In the genomic region with DNA sequence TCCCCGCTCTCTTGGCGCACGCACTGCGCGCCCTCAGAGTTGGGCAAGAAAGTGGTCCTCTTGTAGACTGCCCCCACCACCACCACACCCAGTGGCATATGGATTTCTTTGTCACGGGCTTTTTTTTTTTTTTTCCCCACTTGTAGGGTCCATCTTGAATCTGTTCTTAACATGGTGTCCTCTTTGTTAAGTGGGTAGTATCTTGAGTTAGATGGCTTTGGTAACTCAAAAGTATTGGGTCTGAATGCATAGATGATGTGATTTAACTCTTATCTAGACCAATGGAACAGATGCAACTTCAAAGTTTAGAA, we compare ENCODE assay signal across 8 mouse cellular contexts. TPM values are rescaled to one million over a fixed set of nuclear protein-coding genes. Genes with fewer than 3 reads are reported as not detected.
A peak's percentile ranks its signal among the peaks of the same experiment; 100 is the strongest.
DNase-seq lines count a peak whose midpoint lies in the region; ATAC-seq and TF ChIP-seq lines count a peak whose summit lies in the region.

No protein-coding gene starts in this region.

- no peak for DNase-seq in heart, adult 9 months (ENCODE audit: low spot score in 2 of 2)
- DNase-seq in cerebellum, adult 18-20 months = no peak
- DNase-seq in kidney, postnatal 10 days = no peak

- no peak for TF ChIP-seq EP300 in ES-Bruce4 (IDR thresholded peaks at IDR 0.05; ENCODE audit: insufficient read depth, low read depth, low read length)

- WGBS in heart, embryonic 12.5 days = under 1% methylated on average over 6 of the region's 6 CpGs
- 1% methylated on average over 6 of the region's 6 CpGs for WGBS in forebrain, embryonic 16.5 days
- 7% methylated on average over 5 of the region's 6 CpGs for WGBS in macrophage (ENCODE audit: missing documents)

- H3K79me2 ChIP-seq in macrophage (ENCODE audit: inconsistent target) = peaks cover 23% of the 10 kb centered on the region; the same call in 1 of the 2 replicates

- H3K36me3 ChIP-seq in heart, embryonic 12.5 days = no peaks in the 10 kb centered on the region
- H3K36me3 ChIP-seq in ES-Bruce4 (ENCODE audit: control insufficient read depth, insufficient read depth, low read length, poor library complexity, severe bottlenecking) (peaks cover 2% of the 10 kb centered on the region; the same call in 1 of the 2 replicates), macrophage (ENCODE audit: inconsistent target) (no peaks in the 10 kb centered on the region)
- H3K36me3 ChIP-seq in forebrain, embryonic 16.5 days (ENCODE audit: control insufficient read depth, insufficient read depth) = no peaks in the 10 kb centered on the region

- TF ChIP-seq POLR2A in ES-Bruce4 (IDR thresholded peaks at IDR 0.05; ENCODE audit: insufficient read depth, low read length) = no peak

- peaks cover 19% of the 10 kb centered on the region for H3K27me3 ChIP-seq in heart, embryonic 12.5 days (replicated peaks)
- no peaks in the 10 kb centered on the region for H3K27me3 ChIP-seq in ES-Bruce4 (ENCODE audit: control insufficient read depth, insufficient read depth, low read length, poor library complexity, severe bottlenecking)
- H3K27me3 ChIP-seq in forebrain, embryonic 16.5 days (replicated peaks; ENCODE audit: control insufficient read depth, insufficient read depth, low read length) = peaks cover 21% of the 10 kb centered on the region

- H3K27ac ChIP-seq in heart, embryonic 12.5 days (ENCODE audit: poor library complexity, severe bottlenecking) = peak overlapping the region; percentile 86
- H3K27ac ChIP-seq in ES-Bruce4 (ENCODE audit: insufficient read depth, low read length) (peak overlapping the region; percentile 89), macrophage (peak overlapping the region; percentile 94)
- H3K27ac ChIP-seq in forebrain, embryonic 16.5 days (ENCODE audit: low read length) = peak overlapping the region; percentile 93

- no peak for ATAC-seq in heart, embryonic 12.5 days (ENCODE audit: insufficient number of reproducible peaks, low FRiP score)
- ATAC-seq in forebrain, embryonic 16.5 days = no peak
- no peak for ATAC-seq in monocyte, adult 5-6 weeks (replicated peaks; ENCODE audit: insufficient number of reproducible peaks, low FRiP score, low TSS enrichment, poor library complexity, severe bottlenecking)

- H3K4me2 ChIP-seq in heart, embryonic 12.5 days = peak overlapping the region; percentile 76
- peak overlapping the region; percentile 69 for H3K4me2 ChIP-seq in forebrain, embryonic 16.5 days (ENCODE audit: low read length)

- H3K9me3 ChIP-seq in heart, embryonic 12.5 days (replicated peaks) = peaks cover 7% of the 10 kb centered on the region; the same call in 1 of the 2 replicates
- H3K9me3 ChIP-seq in ES-Bruce4 (replicated peaks; ENCODE audit: control insufficient read depth, insufficient read depth, low read length, poor library complexity, severe bottlenecking) = no peaks in the 10 kb centered on the region
- peaks cover 5% of the 10 kb centered on the region; the same call in 1 of the 2 replicates for H3K9me3 ChIP-seq in forebrain, embryonic 16.5 days (ENCODE audit: control insufficient read depth, low read length)

- peak overlapping the region; percentile 66 for H3K9ac ChIP-seq in heart, embryonic 12.5 days
- peak overlapping the region; percentile 92 for H3K9ac ChIP-seq in ES-Bruce4 (ENCODE audit: low read depth, poor library complexity, severe bottlenecking)
- H3K9ac ChIP-seq in forebrain, embryonic 16.5 days (replicated peaks; ENCODE audit: low read depth, low read length) = peak overlapping the region; percentile 78

- peak overlapping the region; percentile 78 for H3K4me3 ChIP-seq in heart, embryonic 12.5 days
- H3K4me3 ChIP-seq in ES-Bruce4 (ENCODE audit: low read depth, low read length) (peak overlapping the region; percentile 95), macrophage (ENCODE audit: inconsistent target) (peak overlapping the region; percentile 83)
- peak overlapping the region; percentile 84 for H3K4me3 ChIP-seq in forebrain, embryonic 16.5 days (replicated peaks; ENCODE audit: low read length)

- no peak for TF ChIP-seq CTCF in ES-Bruce4 (IDR thresholded peaks at IDR 0.05; ENCODE audit: low read depth, low read length)

- H3K4me1 ChIP-seq in heart, embryonic 12.5 days (replicated peaks) = no peaks in the 10 kb centered on the region
- H3K4me1 ChIP-seq in ES-Bruce4 (ENCODE audit: control insufficient read depth, insufficient read depth, low read length) = no peaks in the 10 kb centered on the region
- H3K4me1 ChIP-seq in forebrain, embryonic 16.5 days (replicated peaks; ENCODE audit: control insufficient read depth, insufficient read depth, low read length) = peaks cover 4% of the 10 kb centered on the region

RNA-seq across cellular contexts. Expression of a gene that starts 0.8 kb away (rescaled TPM):
- 9.2 and 11.8 TPM in 2 replicates for polyA plus RNA-seq in heart, embryonic 12.5 days (2016; fragmentation: Nextera tagmentation; extraction: Ambion mirVana)
- polyA plus RNA-seq in ES-Bruce4 (2011; ENCODE audit: insufficient read depth, insufficient read length, low read depth, missing spikeins) = 34.4 and 41.3 TPM in 2 replicates
- 6.4 and 6.8 TPM in 2 replicates for polyA plus RNA-seq in forebrain, embryonic 16.5 days (2015; fragmentation: Nextera tagmentation; extraction: Ambion mirVana)
- total RNA-seq in macrophage (2018; cell fraction: chromatin; rRNA removed) = 10 to 100 TPM in 20 of 26 experiments, 1 to 10 TPM in 6; 5.4 to 30.3 (median 16.6) TPM
- 10 to 100 TPM in 19 of 26 experiments, 1 to 10 TPM in 7; 5.2 to 18.4 (median 12.7) TPM for total RNA-seq in macrophage (2018; cell fraction: cytosol; rRNA removed)
- total RNA-seq in macrophage (2018; cell fraction: nucleus; rRNA removed) = 10 to 100 TPM in 18 of 26 experiments, 1 to 10 TPM in 8; 6.3 to 34.1 (median 13.3) TPM
- 10.6 to 12.6 TPM (median 10.7 TPM) in 3 replicates for polyA plus RNA-seq in macrophage (2018)
- 22.6 to 29.1 TPM (median 24.2 TPM) in 3 replicates for total RNA-seq in monocyte, adult 5-6 weeks (2017)
